Mouse (Mus musculus) megakaryocyte, embryonic 14.5 days (primary cell): ENCODE data around the gene Nr5a2. TPM values are rescaled to one million over a fixed set of nuclear protein-coding genes. Genes with fewer than 3 reads are reported as not detected.

Experiments used
- H3K27me3 ChIP-seq: replicated peaks from 2 replicates; pipeline ENCODE3; 2012; ENCODE audit warnings: inconsistent platforms
- H3K36me3 ChIP-seq: replicated peaks from 2 replicates; pipeline ENCODE3; 2012; ENCODE audit warnings: low read length, inconsistent platforms, mixed read lengths
- H3K4me1 ChIP-seq: 2 replicates; pipeline ENCODE4 v1.6.1; 2012; ENCODE audit warnings: inconsistent platforms
- H3K4me3 ChIP-seq: replicated peaks from 2 replicates; pipeline ENCODE3; 2012; ENCODE audit warnings: moderate library complexity, mild to moderate bottlenecking, inconsistent platforms
- H3K9me3 ChIP-seq: 2 replicates; pipeline ENCODE4 v1.6.1; 2012; ENCODE audit warnings: inconsistent platforms
- FLI1 ChIP-seq: IDR thresholded peaks from 2 replicates; pipeline ENCODE4 v1.6.1; 2012; ENCODE audit warnings: low read length, inconsistent platforms, mixed read lengths
- GATA1 ChIP-seq: IDR thresholded peaks from 3 replicates; pipeline ENCODE4 v1.6.1; 2012; ENCODE audit warnings: mixed read lengths, low read length, inconsistent platforms, borderline replicate concordance
- polyA plus RNA-seq: library from polyadenylated mRNA; stranded (reverse); fragments of >175 nt; gene quantifications from 2 replicates; pipeline ENCODE4 v1.2.3, GENCODE M21; 2012; ENCODE audit warnings: low replicate concordance; ENCODE audit not compliant: insufficient read depth

The Nr5a2 gene
- polyA plus RNA-seq, 1 experiment, result not detected

DNA sequence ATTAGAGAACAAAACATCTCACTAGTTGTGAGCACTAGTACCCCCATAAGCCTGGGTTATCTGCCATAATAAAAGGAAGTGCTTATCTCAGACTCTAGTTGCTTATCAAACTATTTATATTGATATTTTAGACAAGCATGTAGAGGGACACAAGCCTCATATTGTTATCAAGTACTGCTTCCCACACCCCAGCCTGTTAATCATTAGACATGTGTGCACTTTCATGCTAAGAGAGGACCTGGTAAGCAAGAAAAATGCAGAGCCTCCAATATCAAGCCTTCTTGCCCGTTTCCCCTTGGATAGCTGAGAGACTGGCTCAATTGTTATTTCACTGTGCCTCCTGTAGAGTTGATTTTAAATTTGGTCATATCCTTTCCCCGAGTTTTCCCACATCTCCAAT lies 65.5 kb downstream of the Nr5a2 start:
- Histone ChIP-seq H3K9me3 (no peaks in the 10 kb centered on the region; the same call in 1 of the 2 replicates), H3K27me3 (no peaks in the 10 kb centered on the region), H3K4me1 (no peaks in the 10 kb centered on the region), H3K4me3 (no peak overlapping the region), H3K36me3 (no peaks in the 10 kb centered on the region)
- no peak for TF ChIP-seq GATA1
- no peak for TF ChIP-seq FLI1

- Histone ChIP-seq H3K4me1 (no peaks in the 10 kb centered on the region), H3K9me3 (no peaks in the 10 kb centered on the region; the same call in 1 of the 2 replicates), H3K27me3 (no peaks in the 10 kb centered on the region), H3K36me3 (no peaks in the 10 kb centered on the region), H3K4me3 (no peak overlapping the region)
- TF ChIP-seq GATA1, result no peak
- TF ChIP-seq FLI1, result no peak
Observed at GRCm38 (mm10) chr1:136893162-136893561, 67.1 kb downstream of the Nr5a2 start.

DNA sequence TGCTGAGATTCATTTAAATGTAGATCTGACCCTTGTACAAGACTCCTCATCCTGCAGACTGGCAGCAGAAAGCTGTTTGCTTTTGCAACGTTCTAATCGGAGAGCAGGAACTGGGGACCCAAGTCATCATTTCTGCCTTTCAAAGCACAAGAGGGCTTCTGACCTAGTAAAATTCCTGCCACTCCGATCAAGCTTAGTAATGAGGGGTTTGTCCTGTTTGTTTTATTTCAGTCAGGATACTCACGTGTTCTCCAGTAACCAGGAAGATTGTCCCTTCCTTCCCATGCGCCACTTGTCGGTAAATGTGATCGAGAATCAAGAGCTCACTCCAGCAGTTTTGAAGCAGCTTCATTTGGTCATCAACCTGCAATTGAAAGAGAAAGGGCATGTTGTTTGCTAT lies 69.8 kb downstream of the Nr5a2 start:
- TF ChIP-seq GATA1, result no peak
- no peak for TF ChIP-seq FLI1
- no peak overlapping the region for H3K4me3 ChIP-seq
- no peaks in the 10 kb centered on the region for H3K36me3 ChIP-seq
- H3K9me3 ChIP-seq, result no peaks in the 10 kb centered on the region; the same call in 1 of the 2 replicates
- H3K4me1 ChIP-seq, result no peaks in the 10 kb centered on the region
- H3K27me3 ChIP-seq, result no peaks in the 10 kb centered on the region

DNA sequence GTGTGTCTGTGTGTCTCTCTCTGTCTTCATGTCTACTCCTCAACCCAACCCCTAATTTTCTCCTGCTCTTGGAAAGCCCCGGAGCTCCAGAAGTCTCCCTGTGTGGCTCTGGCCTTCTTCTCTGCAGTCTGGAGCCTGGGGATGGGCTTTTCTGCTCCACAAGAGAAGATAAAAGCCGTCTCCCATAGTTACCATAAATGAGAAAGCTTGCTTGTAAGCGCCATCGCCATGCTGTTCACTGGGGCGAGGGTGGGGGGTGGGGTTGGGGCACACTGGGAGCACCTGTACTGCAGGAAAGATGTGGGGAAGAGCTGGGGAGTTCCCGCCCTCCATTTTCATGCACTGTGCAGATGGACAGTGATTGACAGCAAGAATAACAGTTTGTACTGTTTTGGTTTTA lies 71.5 kb downstream of the Nr5a2 start:
- Histone ChIP-seq H3K27me3 (no peaks in the 10 kb centered on the region), H3K4me1 (no peaks in the 10 kb centered on the region), H3K36me3 (no peaks in the 10 kb centered on the region), H3K4me3 (no peak overlapping the region), H3K9me3 (peaks cover 9% of the 10 kb centered on the region; the same call in 1 of the 2 replicates)
- TF ChIP-seq GATA1 (no peak), FLI1 (no peak)

- Histone ChIP-seq H3K36me3 (no peaks in the 10 kb centered on the region), H3K9me3 (peaks cover 9% of the 10 kb centered on the region; the same call in 1 of the 2 replicates), H3K27me3 (no peaks in the 10 kb centered on the region), H3K4me3 (no peak overlapping the region), H3K4me1 (no peaks in the 10 kb centered on the region)
- TF ChIP-seq GATA1, result no peak
- TF ChIP-seq FLI1, result no peak
Observed at GRCm38 (mm10) chr1:136886678-136887077, 73.6 kb downstream of the Nr5a2 start.

DNA sequence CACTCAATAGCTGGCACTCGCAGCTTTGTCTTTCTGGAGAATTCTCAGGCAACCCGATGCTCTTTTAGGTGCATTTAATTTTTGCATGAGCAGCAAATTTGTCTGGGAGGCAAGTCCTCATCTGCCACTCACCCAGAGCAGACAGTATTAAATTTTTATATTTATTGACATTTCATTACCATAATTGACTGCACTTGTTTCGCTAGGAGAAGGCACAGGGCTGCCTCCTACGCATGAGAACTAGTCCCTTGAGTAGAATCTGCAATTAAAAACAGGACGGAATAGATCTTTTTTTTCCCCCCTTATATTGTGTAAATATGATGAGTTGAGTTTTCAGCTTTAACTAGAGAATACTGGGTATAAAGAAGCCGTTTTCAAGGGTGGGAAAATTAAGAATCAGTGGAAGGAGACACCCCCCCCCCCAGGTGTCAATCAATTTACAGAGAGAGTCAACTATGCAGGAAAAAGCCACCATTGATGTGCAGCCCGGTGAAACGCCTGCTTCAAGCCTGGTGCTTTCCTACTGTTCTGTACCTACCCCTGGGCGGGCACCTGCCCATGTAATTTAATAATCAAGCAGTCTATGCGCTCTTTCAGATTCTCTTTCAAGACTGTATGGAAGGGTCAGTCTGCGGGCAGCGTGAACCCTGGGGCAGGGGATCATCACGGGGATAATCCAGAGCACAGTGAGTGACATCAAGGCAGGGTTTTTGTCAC lies 76.6 kb downstream of the Nr5a2 start:
- Histone ChIP-seq H3K4me1 (no peaks in the 10 kb centered on the region), H3K9me3 (peaks cover 21% of the 10 kb centered on the region), H3K27me3 (no peaks in the 10 kb centered on the region), H3K4me3 (no peak overlapping the region), H3K36me3 (no peaks in the 10 kb centered on the region)
- TF ChIP-seq FLI1 (no peak), GATA1 (no peak)

DNA sequence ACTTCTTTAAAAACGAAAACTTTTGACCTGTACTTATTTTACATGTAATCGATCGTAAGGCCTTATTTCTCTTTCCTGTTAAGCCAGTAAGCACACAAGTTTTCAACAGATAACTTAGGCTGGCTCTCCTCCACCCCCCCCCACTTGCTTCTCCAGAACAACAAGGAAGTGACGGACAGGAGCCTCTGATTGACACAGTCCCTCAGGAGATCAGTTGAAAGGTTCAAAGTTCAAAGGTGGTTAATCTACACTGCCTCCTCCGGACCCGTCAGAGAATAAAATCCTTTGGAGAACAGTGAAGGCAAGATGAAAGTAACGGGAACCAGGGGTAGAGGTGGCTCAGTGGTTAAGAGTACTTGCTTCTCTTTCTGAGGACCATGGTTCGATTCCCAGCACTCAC lies 80.0 kb downstream of the Nr5a2 start:
- Histone ChIP-seq H3K4me1 (no peaks in the 10 kb centered on the region), H3K36me3 (no peaks in the 10 kb centered on the region), H3K4me3 (no peak overlapping the region), H3K27me3 (no peaks in the 10 kb centered on the region), H3K9me3 (peaks cover 26% of the 10 kb centered on the region)
- no peak for TF ChIP-seq FLI1
- TF ChIP-seq GATA1, result no peak

DNA sequence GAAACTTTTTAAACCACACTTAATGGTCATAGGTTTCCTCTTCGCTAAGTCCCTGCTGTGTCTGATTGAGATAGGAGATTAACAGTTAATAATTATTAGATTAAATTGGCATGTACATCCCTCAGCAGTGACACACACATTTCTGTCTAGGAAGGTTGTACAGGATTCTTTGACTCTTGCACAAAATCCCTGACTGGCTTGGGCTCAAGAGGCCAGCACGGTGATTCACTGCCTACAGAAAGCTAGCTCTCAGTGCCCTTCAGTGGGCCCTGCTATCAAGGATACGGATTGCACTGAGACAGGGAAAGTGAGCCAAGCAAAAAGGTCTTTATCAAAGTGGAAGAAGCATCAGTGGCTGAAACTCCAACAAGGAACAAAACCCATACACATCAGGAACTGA lies 85.2 kb downstream of the Nr5a2 start:
- no peak for TF ChIP-seq FLI1
- TF ChIP-seq GATA1, result no peak
- H3K4me1 ChIP-seq, result no peaks in the 10 kb centered on the region
- H3K27me3 ChIP-seq, result no peaks in the 10 kb centered on the region
- no peak overlapping the region for H3K4me3 ChIP-seq
- H3K9me3 ChIP-seq, result 0 out of 2 replicates have a peak, but pooled peaks cover 9% of the 10 kb centered on the region
- H3K36me3 ChIP-seq, result no peaks in the 10 kb centered on the region

DNA sequence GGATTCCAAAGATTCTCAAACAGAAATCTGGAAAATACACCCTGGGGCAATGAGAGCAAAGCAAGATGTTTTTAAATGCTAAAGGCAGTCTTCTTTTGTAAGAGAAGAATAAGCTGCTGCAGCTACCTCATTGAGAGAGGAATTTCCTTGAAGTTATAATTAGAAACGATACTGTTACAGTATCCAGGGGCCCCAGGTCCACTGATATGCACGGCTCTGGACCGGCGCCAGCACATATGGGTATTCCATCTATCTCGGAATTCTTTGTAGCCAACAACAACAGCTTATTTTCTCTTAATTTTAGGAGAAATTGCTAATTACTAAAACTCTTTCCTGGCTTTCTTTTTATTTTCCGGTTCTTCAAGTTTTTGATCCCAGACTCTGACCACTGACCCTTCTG lies 91.3 kb downstream of the Nr5a2 start:
- no peak for TF ChIP-seq FLI1
- no peak for TF ChIP-seq GATA1
- H3K4me3 ChIP-seq, result no peak overlapping the region
- no peaks in the 10 kb centered on the region for H3K4me1 ChIP-seq
- no peaks in the 10 kb centered on the region for H3K9me3 ChIP-seq
- H3K36me3 ChIP-seq, result no peaks in the 10 kb centered on the region
- H3K27me3 ChIP-seq, result no peaks in the 10 kb centered on the region

GRCm38 (mm10) chr1:136868285-136868684 lies 92.0 kb downstream of the Nr5a2 start:
- H3K4me1 ChIP-seq, result no peaks in the 10 kb centered on the region
- TF ChIP-seq GATA1 (no peak), FLI1 (no peak)
- H3K9me3 ChIP-seq, result no peaks in the 10 kb centered on the region
- no peak overlapping the region for H3K4me3 ChIP-seq
- no peaks in the 10 kb centered on the region for H3K36me3 ChIP-seq
- no peaks in the 10 kb centered on the region for H3K27me3 ChIP-seq
